Mouse (Mus musculus) heart, postnatal 0 days (tissue): ENCODE data around the gene Tmem150b.

Source experiments
- CTCF ChIP-seq: IDR thresholded peaks from 2 replicates; pipeline ENCODE4 v1.5.1; 2016; ENCODE audit warnings: antibody characterized with exemption, control low read depth, low read depth
- EP300 ChIP-seq: IDR thresholded peaks from 2 replicates; pipeline ENCODE4 v1.6.1; 2016; ENCODE audit warnings: antibody characterized with exemption, low read depth

DNA sequence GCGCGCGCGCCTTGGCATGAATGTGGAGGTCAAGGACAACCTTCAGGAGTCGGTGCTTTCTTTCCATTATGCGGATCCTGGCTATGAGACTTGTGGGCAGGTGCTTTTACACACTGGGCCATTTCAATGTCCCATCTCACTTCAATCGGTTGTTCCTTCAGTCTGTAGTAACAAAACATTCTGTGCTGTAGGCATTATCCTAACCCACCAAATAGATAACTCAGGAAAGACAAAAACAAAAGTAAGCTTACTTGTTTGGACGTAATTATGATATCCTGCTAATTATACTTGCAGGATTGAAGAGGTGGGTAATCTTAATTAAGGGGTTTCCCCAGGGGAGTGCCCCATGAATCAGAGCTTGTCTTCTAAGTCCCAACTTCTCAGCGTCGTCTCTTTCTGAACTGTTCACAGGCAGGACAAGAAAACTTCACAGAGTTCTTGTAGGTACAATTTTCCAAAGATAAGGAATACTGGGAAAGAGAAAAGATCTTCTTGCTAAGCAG is 14.0 kb upstream of the Tmem150b start:
- TF ChIP-seq CTCF (no peak), EP300 (no peak)
